Mouse (Mus musculus): ENCODE measurements around the gene Pde4dip.

Gene Pde4dip

GRCm38 (mm10) chr3:97756283-97757074 is 132.0 kb downstream of the Pde4dip start:
- in situ Hi-C loops (cut with MseI, MboI): no loop called here

- in situ Hi-C loops (cut with MseI, MboI): no loop called here
Observed at GRCm38 (mm10) chr3:97755411-97755810, 133.1 kb downstream of the Pde4dip start.

- in situ Hi-C loops (cut with MseI, MboI): no loop called here
Observed at GRCm38 (mm10) chr3:97752901-97753300, 135.6 kb downstream of the Pde4dip start.

- in situ Hi-C loops (cut with MseI, MboI): no loop called here
Observed at GRCm38 (mm10) chr3:97751566-97751965, 136.9 kb downstream of the Pde4dip start.

GRCm38 (mm10) chr3:97748789-97749188 is 139.7 kb downstream of the Pde4dip start:
- in situ Hi-C loops (cut with MseI, MboI): no loop called here

- in situ Hi-C loops (cut with MseI, MboI): no loop called here
Observed at GRCm38 (mm10) chr3:97742841-97743240, 145.7 kb downstream of the Pde4dip start.

GRCm38 (mm10) chr3:97735575-97735974 is 152.9 kb downstream of the Pde4dip start:
- in situ Hi-C loops (cut with MseI, MboI): no loop called here

GRCm38 (mm10) chr3:97734259-97734658 is 154.2 kb downstream of the Pde4dip start:
- in situ Hi-C loops (cut with MseI, MboI): no loop called here

- in situ Hi-C loops (cut with MseI, MboI): no loop called here
Observed at GRCm38 (mm10) chr3:97732622-97733021, 155.9 kb downstream of the Pde4dip start.

GRCm38 (mm10) chr3:97730624-97731023 is 157.9 kb downstream of the Pde4dip start:
- in situ Hi-C loops (cut with MseI, MboI): no loop called here

GRCm38 (mm10) chr3:97730131-97730530 is 158.4 kb downstream of the Pde4dip start:
- in situ Hi-C loops (cut with MseI, MboI): no loop called here

- in situ Hi-C loops (cut with MseI, MboI): no loop called here
Observed at GRCm38 (mm10) chr3:97727801-97728200, 160.7 kb downstream of the Pde4dip start.

GRCm38 (mm10) chr3:97719116-97719515 is 169.4 kb downstream of the Pde4dip start:
- in situ Hi-C loops (cut with MseI, MboI): no loop called here

- in situ Hi-C loops (cut with MseI, MboI): no loop called here
Observed at GRCm38 (mm10) chr3:97715922-97716321, 172.6 kb downstream of the Pde4dip start.

- in situ Hi-C loops (cut with MseI, MboI): no loop called here
Observed at GRCm38 (mm10) chr3:97710881-97711280, 177.6 kb downstream of the Pde4dip start.

GRCm38 (mm10) chr3:97710134-97710533 is 178.4 kb downstream of the Pde4dip start:
- in situ Hi-C loops (cut with MseI, MboI): no loop called here

- in situ Hi-C loops (cut with MseI, MboI): no loop called here
Observed at GRCm38 (mm10) chr3:97706561-97706960, 181.9 kb downstream of the Pde4dip start.

GRCm38 (mm10) chr3:97705508-97705907 is 183.0 kb downstream of the Pde4dip start:
- in situ Hi-C loops (cut with MseI, MboI): no loop called here

GRCm38 (mm10) chr3:97702448-97703080 is 185.9 kb downstream of the Pde4dip start:
- in situ Hi-C loops (cut with MseI, MboI): no loop called here

GRCm38 (mm10) chr3:97701198-97701597 is 187.3 kb downstream of the Pde4dip start:
- in situ Hi-C loops (cut with MseI, MboI): no loop called here

- in situ Hi-C loops (cut with MseI, MboI): no loop called here
Observed at GRCm38 (mm10) chr3:97699061-97699460, 189.4 kb downstream of the Pde4dip start.

- in situ Hi-C loops (cut with MseI, MboI): no loop called here
Observed at GRCm38 (mm10) chr3:97697291-97697690, 191.2 kb downstream of the Pde4dip start.

GRCm38 (mm10) chr3:97696866-97697265 is 191.6 kb downstream of the Pde4dip start:
- in situ Hi-C loops (cut with MseI, MboI): no loop called here

All from mouse trophoblast stem cell (cell line).